Mouse (Mus musculus) neural tube, embryonic 12.5 days (tissue): ENCODE results near the gene Lgalsl. TPM values are rescaled to one million over a fixed set of nuclear protein-coding genes. Genes with fewer than 3 reads are reported as not detected.

Source experiments
- ATAC-seq: fragments of 200-750 bp; cut with Nextera tagmentation; 2 replicates; pipeline ENCODE4 v1.8.0; 2017; ENCODE audit warnings: low read depth, mild to moderate bottlenecking, moderate TSS enrichment, moderate library complexity; ENCODE audit not compliant: low FRiP score
- H3K27ac ChIP-seq: fragments of 300-500 bp; sonication (generic); 2 replicates; pipeline ENCODE4 v1.5.1; 2016
- H3K27me3 ChIP-seq: fragments of 300-500 bp; sonication (generic); replicated peaks from 2 replicates; pipeline ENCODE4 v1.6.1; 2016; ENCODE audit warnings: mild to moderate bottlenecking
- H3K36me3 ChIP-seq: fragments of 300-500 bp; sonication (generic); 2 replicates; pipeline ENCODE4 v1.6.1; 2016; ENCODE audit warnings: mild to moderate bottlenecking
- H3K4me1 ChIP-seq: fragments of 300-500 bp; sonication (generic); 2 replicates; pipeline ENCODE4 v1.6.1; 2016
- H3K4me2 ChIP-seq: fragments of 300-500 bp; sonication (generic); replicated peaks from 2 replicates; pipeline ENCODE4 v1.6.1; 2016; ENCODE audit warnings: mild to moderate bottlenecking
- H3K4me3 ChIP-seq: fragments of 300-500 bp; sonication (generic); 2 replicates; pipeline ENCODE4 v1.5.1; 2016
- H3K9ac ChIP-seq: fragments of 300-500 bp; sonication (generic); 2 replicates; pipeline ENCODE4 v1.6.1; 2016; ENCODE audit warnings: mild to moderate bottlenecking
- H3K9me3 ChIP-seq: fragments of 300-500 bp; sonication (generic); 2 replicates; pipeline ENCODE4 v1.6.1; 2016; ENCODE audit warnings: mild to moderate bottlenecking
- WGBS: fragments of 180-500 bp; shearing (Covaris S2); methylation state at CpG from one replicate; pipeline ENCODE4 v1.1.7; 2016; 5-methylcytosine and 5-hydroxymethylcytosine counted together
- polyA plus RNA-seq: library from polyadenylated mRNA; unstranded; fragments of >200 nt; fragmentation: Nextera tagmentation; extraction: Ambion mirVana; gene quantifications from 2 replicates; pipeline ENCODE4 v1.2.1, GENCODE M21; 2016

Gene Lgalsl
- polyA plus RNA-seq, 1 experiment from 2014 or later: 35.0 TPM

DNA sequence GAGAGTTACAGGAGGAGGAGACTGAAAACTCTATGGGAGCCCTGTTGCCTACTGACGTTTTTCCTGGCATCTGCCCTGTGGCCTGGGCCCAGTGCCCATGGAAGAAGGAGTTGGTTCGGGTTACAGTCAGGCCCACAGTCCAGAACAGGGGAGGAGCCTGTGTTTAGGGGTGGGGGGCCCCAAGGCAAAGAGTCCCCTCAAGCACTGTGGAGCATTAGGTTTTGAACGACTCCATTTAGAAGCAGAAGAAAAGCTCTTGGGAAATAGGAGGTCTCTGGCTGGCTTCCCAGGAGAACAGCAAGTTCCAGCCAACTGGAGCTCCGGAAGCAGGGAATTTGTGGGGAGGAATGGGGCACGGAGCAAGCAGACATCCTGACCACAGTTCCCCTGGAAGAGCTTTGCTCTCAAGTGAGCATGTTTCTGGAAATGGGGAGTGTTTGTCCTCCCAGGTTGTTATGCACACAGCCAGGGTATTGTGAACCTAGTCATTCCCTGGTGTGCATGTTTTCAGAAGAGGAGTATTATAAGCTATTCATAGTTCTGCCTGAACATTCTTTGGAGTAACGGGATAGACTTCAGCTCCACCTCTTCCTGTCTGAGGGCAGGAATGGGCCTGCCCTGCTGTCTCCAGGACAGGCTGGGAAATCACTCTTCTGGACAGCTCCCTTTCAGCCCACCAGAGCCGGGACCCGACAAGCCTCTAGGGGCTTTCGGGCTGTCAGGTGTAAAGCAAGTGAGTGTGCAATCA lies 28.2 kb upstream of the Lgalsl start:
- H3K4me2 ChIP-seq: no peak overlapping the region
- no peak overlapping the region for H3K4me3 ChIP-seq
- no peaks in the 10 kb centered on the region for H3K36me3 ChIP-seq
- ATAC-seq: peak; percentile 48; the same call in 1 of the 2 replicates
- no peak overlapping the region for H3K9ac ChIP-seq
- peaks cover 17% of the 10 kb centered on the region; the same call in 1 of the 2 replicates for H3K4me1 ChIP-seq
- 20% methylated on average over 9 of the region's 9 CpGs for WGBS
- no peak overlapping the region for H3K27ac ChIP-seq
- H3K9me3 ChIP-seq: no peaks in the 10 kb centered on the region
- no peaks in the 10 kb centered on the region for H3K27me3 ChIP-seq

DNA sequence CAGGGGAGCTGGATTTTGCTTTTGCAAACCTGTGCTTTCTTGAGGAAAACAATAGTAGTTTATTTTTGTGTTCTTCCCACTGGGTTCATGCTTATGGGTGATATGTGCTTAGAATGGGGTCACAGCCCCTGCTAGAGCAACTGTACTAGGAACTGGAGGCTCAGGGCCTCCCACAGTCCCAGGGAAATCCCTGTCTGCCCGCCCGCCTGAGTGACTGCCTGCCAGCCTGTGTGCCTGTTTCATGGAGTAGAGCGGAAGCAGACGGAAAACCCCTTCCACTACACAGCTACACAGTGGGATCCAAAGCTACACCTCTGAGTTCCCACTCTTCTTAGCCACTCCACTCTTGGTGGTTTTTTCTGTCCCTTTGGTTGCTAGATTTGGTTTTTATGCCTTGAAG lies 27.1 kb upstream of the Lgalsl start:
- Histone ChIP-seq H3K27ac (no peak overlapping the region), H3K36me3 (no peaks in the 10 kb centered on the region), H3K9me3 (no peaks in the 10 kb centered on the region), H3K4me3 (no peak overlapping the region), H3K4me2 (no peak overlapping the region), H3K4me1 (peaks cover 17% of the 10 kb centered on the region; the same call in 1 of the 2 replicates), H3K9ac (no peak overlapping the region), H3K27me3 (no peaks in the 10 kb centered on the region)
- no peak for ATAC-seq
- WGBS: 78% methylated on average over 4 of the region's 4 CpGs

DNA sequence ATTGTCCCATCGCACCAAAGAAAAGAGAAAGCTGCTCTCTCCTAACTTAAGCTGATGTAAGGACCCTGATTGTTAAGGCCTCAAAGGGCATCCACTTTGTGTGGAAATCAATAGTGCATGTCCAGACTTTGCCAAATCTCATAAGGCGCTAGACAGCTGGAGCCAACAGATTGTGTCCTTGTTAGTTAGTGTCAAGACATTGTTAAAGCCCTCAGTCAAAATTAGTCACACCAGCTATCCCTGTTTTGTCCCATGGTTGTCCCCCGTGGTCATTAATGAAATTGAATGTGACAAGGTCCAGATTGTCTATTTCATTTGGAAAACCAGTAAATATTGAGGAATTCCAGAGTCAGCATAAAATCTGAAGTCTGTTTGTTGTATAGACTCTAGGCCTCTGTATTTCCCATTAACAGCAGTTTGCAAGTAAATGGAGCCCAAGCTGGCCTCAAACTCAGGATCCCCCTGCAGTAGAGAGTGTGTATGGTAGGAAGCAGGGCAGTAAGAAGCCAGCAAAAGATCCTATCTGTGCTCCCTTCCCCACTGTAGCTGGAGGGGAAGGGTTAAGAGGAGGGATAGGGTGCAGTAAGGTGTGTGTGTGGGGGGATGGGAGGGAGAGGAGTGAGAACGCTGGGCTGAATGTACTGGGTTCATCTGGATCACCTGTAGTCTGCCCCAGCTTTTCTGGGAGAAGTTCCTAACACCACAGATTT lies 23.3 kb upstream of the Lgalsl start:
- Histone ChIP-seq H3K4me1 (peaks cover 9% of the 10 kb centered on the region; the same call in 1 of the 2 replicates), H3K9me3 (no peaks in the 10 kb centered on the region), H3K36me3 (no peaks in the 10 kb centered on the region), H3K9ac (no peak overlapping the region), H3K4me3 (no peak overlapping the region), H3K27ac (no peak overlapping the region), H3K4me2 (no peak overlapping the region), H3K27me3 (no peaks in the 10 kb centered on the region)
- peak; percentile 59 for ATAC-seq
- WGBS: 38% methylated on average over 4 of the region's 4 CpGs

DNA sequence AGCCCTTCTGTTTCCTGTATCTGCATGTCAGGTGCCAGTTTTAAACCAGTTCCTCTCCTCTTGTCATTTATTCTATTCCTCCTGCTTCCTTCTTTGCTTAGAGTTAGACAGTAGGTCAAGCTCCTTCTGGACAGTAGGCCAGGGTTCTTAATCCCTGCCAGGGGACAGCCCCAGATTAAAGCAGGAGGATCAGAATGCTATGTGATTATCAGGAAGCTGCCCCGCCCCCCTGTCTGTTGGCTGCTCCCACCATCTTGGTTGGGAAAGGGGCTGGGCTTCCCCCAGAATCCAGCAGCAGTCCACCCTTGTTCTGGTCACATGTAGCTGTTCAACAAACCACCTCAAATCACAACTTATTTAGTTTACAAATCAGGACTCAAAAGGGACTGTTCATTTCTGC lies 19.3 kb upstream of the Lgalsl start:
- H3K4me3 ChIP-seq: no peak overlapping the region
- no peaks in the 10 kb centered on the region for H3K36me3 ChIP-seq
- H3K9ac ChIP-seq: no peak overlapping the region
- H3K4me1 ChIP-seq: 0 out of 2 replicates have a peak, but pooled peaks cover 2% of the 10 kb centered on the region
- H3K4me2 ChIP-seq: no peak overlapping the region
- H3K27ac ChIP-seq: no peak overlapping the region
- 95% methylated on average over 1 of the region's 1 CpGs for WGBS
- H3K27me3 ChIP-seq: no peaks in the 10 kb centered on the region
- no peak for ATAC-seq
- H3K9me3 ChIP-seq: no peaks in the 10 kb centered on the region

DNA sequence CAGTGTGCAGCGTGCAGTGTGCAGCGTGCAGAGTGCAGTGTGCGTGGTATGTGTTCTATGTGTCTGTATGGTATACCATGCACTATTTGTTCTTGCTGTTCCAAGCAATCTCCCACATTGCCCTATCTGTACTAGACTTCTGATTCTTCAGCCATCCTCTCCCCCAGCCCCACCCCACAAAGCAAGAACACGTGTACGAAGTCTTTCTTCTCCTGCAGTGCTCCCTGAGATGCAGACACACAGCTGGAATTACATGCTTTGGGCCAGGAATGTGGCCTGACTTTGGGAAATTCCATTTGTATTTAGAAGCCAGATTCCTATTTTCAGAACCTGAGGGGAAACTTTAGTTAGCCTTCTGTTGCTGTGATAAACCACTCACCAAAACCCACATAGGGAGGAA lies 18.5 kb upstream of the Lgalsl start:
- Histone ChIP-seq H3K4me1 (0 out of 2 replicates have a peak, but pooled peaks cover 2% of the 10 kb centered on the region), H3K27ac (no peak overlapping the region), H3K36me3 (no peaks in the 10 kb centered on the region), H3K9ac (no peak overlapping the region), H3K4me2 (no peak overlapping the region), H3K4me3 (no peak overlapping the region), H3K27me3 (no peaks in the 10 kb centered on the region), H3K9me3 (no peaks in the 10 kb centered on the region)
- WGBS: 85% methylated on average over 5 of the region's 5 CpGs
- no peak for ATAC-seq

DNA sequence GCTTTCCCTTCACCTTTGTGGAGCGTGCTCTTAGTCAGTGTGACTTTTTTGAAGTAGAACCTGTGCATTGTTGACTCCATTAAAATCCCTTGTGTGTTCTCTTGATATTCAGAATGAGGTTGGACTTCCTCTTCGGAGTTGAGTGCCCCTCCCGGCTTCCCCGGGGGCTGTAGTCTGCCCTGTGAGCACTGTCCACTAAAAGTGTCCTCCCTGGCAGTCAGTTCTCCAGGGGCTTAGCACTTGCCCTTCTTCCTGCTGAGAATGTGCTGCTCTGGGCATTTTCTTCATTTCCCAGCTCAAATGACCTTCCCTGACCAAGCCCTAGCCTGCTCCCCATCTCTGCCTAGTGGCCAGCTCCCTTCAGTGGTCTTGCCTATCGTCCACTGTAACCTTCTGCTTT lies 6.5 kb upstream of the Lgalsl start:
- Histone ChIP-seq H3K9ac (no peak overlapping the region), H3K27ac (no peak overlapping the region), H3K4me2 (no peak overlapping the region), H3K4me1 (no peaks in the 10 kb centered on the region), H3K4me3 (no peak overlapping the region), H3K27me3 (0 out of 2 replicates have a peak, but pooled peaks cover 3% of the 10 kb centered on the region), H3K9me3 (no peaks in the 10 kb centered on the region), H3K36me3 (no peaks in the 10 kb centered on the region)
- no peak for ATAC-seq
- WGBS: 85% methylated on average over 5 of the region's 5 CpGs

DNA sequence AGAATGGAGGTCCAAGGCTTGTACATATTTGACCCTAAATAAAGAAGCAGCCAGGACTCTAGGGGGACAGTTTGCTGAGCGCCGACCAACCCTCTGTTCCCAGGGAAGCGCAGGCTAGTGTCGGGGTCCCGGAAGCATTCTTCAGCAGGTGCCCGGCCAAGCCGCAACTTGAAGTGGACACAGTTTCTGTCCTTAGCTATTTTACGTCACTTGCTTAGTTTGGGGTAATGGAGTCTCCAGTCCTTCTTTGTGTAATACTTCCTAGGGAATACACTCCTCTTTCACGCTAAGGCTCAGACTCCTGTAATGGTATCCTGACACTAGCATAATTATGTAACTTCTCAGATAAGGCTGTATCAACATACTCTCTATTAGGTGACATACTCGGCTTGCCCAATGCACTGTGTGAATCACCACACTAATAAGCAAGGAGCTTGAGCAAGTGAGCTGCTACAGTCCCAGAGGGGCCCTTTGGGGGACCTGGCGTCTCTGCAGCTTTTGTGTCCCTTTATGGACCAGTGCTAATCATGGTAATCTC lies 813 bp upstream of the Lgalsl start:
- Histone ChIP-seq H3K4me1 (peaks cover 15% of the 10 kb centered on the region; the same call in 1 of the 2 replicates), H3K4me3 (peak overlapping the region; percentile 80), H3K27ac (no peak overlapping the region), H3K4me2 (peak overlapping the region; percentile 93), H3K36me3 (peaks cover 10% of the 10 kb centered on the region), H3K9ac (peak overlapping the region; percentile 89), H3K27me3 (0 out of 2 replicates have a peak, but pooled peaks cover 3% of the 10 kb centered on the region), H3K9me3 (no peaks in the 10 kb centered on the region)
- peak; percentile 3; the same call in 1 of the 2 replicates for ATAC-seq
- WGBS: 11% methylated on average over 11 of the region's 11 CpGs

DNA sequence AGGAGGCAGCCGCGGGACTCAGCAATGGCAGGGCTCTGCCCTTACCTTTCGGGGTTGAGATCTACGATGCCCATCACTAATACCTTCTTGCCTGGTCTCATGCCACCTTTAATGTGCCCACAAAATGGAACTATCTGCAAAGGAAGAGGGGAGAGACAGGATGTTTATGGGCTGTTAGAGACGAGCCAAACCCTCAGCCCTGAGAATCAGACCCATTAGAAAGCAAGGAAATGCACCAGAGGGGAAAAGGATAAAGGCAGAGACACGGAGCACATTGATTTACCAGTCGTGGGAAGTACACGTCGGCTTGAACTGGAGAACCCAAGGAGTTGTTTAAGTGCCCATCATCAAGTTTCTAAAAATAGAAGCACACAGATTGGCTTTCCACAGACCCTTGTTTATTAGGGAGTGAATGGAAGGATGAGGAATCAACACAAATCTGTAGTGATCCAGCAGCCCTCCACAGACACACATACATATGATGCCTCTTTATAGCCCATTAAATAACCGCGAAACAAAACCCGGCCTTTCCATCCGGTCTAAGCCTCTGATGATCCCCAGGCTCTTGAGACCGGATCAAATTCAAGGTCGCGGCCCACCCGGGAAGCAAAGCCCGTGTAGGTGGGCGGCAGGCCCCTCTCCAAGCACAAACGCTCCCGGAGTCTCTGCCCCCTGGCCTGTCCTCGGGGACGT lies 717 bp downstream of the Lgalsl start:
- WGBS: 14% methylated on average over 23 of the region's 23 CpGs
- ATAC-seq: no peak; the same call in 1 of the 2 replicates
- H3K9ac ChIP-seq: peak overlapping the region; percentile 89
- peak overlapping the region; percentile 64; the same call in 1 of the 2 replicates for H3K27ac ChIP-seq
- peaks cover 15% of the 10 kb centered on the region; the same call in 1 of the 2 replicates for H3K4me1 ChIP-seq
- H3K4me2 ChIP-seq: peak overlapping the region; percentile 93
- 0 out of 2 replicates have a peak, but pooled peaks cover 3% of the 10 kb centered on the region for H3K27me3 ChIP-seq
- H3K4me3 ChIP-seq: peak overlapping the region; percentile 80
- no peaks in the 10 kb centered on the region for H3K9me3 ChIP-seq
- peaks cover 17% of the 10 kb centered on the region for H3K36me3 ChIP-seq

DNA sequence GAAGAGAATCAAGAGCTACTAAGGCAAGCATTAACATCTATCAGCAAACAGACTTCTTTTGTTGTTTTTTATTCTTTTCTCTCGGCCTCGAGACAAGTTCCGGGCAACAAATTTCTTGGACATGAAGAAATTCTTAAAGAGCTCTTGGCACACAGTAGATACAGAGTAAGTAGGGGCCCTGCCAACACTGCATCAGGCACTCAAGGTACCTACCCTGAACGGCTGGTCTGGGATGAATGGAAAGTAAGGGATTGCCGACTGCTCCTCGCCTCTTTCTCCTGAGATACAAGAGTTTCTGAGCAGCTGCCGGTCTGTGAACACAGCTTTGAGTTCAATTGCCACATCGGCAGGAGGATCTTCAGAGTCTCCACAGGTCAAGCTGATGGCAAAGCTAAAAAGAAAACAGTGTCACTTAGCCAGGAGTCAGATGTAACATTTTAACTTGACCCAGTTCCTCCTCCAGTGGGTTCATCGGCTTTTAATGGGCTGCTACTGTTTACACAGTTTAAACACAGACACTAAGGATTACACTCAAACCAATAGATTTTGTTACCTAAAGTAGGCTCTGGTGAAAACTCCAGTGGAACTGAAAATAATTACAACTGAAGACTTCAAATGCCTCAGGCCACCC lies 1.7 kb downstream of the Lgalsl start:
- WGBS: 60% methylated on average over 9 of the region's 9 CpGs
- Histone ChIP-seq H3K9ac (no peak overlapping the region), H3K27ac (no peak overlapping the region), H3K4me3 (no peak overlapping the region), H3K9me3 (no peaks in the 10 kb centered on the region), H3K36me3 (peaks cover 21% of the 10 kb centered on the region), H3K4me2 (peak overlapping the region; percentile 93), H3K4me1 (peaks cover 15% of the 10 kb centered on the region; the same call in 1 of the 2 replicates), H3K27me3 (0 out of 2 replicates have a peak, but pooled peaks cover 3% of the 10 kb centered on the region)
- ATAC-seq: no peak

DNA sequence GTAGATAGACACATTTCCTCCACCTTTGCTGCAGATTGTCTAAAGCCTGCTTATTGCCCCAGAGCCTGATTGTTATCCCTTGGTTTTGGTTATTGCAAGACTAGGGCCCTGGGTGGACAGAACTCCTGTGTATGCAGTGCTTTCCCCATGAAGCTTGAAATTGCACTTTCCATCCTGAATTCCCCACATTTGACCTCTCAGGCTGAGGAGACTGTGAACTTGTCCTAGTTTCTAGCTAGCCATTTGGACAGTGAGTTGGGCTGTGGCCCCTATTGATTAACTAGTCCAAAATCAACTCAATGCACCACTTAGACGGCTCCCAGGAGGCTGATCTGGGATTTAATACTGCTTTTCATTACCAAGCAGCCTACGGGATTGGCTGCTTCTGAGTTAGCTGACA lies 6.9 kb downstream of the Lgalsl start:
- ATAC-seq: no peak

DNA sequence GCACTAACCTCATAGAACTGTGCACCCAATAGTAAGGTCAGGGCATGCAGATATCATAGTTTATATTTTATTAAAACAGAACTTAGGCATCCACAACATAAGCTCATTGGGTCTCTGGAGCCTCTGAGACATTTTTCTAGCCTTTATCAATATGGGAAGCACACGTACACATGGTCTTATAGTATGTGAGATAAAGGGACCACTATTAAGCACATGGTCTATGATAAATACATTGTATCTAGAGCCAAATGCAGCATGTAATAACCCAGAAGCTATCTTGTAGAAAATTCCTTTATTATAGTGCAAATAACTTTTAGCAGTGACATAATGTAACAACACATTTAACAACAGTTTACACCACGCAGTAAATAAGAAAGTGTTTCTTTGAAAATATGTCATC lies 7.6 kb downstream of the Lgalsl start:
- H3K4me1 ChIP-seq: no peaks in the 10 kb centered on the region
- H3K4me2 ChIP-seq: no peak overlapping the region
- no peak for ATAC-seq
- no peak overlapping the region for H3K9ac ChIP-seq
- H3K27ac ChIP-seq: no peak overlapping the region
- no peaks in the 10 kb centered on the region for H3K27me3 ChIP-seq
- 95% methylated on average over 2 of the region's 2 CpGs for WGBS
- H3K4me3 ChIP-seq: no peak overlapping the region
- peaks cover 21% of the 10 kb centered on the region for H3K36me3 ChIP-seq
- no peaks in the 10 kb centered on the region for H3K9me3 ChIP-seq

More for the DNA sequence above, 6.9 kb downstream of the Lgalsl start:
- Histone ChIP-seq H3K27me3 (no peaks in the 10 kb centered on the region), H3K4me3 (no peak overlapping the region), H3K4me2 (no peak overlapping the region), H3K9ac (no peak overlapping the region), H3K4me1 (0 out of 2 replicates have a peak, but pooled peaks cover under 1% of the 10 kb centered on the region), H3K27ac (no peak overlapping the region), H3K36me3 (peaks cover 21% of the 10 kb centered on the region), H3K9me3 (no peaks in the 10 kb centered on the region)
- WGBS: 73% methylated on average over 2 of the region's 2 CpGs
